Mouse (Mus musculus): Measurements from ENCODE around the gene Tmem178b.

The Tmem178b gene

DNA sequence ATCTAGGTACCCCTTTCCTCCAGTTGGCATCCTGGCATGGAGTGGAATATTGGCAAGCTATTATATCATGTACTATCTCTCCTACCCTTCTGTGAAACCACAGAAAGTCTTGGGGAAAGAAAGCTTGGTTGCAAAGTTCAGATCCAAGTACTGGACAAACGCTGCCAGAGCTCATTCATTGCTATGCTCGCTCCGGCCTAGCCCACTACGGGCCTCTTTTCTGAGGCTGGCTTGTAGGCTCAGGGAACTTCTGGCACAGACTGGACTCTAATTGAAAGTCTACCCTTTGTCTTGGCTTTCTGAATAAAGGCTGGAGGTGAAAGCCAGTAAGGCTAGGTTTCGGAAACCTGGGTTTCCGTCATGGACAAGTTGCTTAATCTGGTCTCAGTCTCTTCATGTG, 44.7 kb downstream of the Tmem178b start:
- DNase-seq (ENCODE audit: extremely low read depth, low read depth), result no peak

DNA sequence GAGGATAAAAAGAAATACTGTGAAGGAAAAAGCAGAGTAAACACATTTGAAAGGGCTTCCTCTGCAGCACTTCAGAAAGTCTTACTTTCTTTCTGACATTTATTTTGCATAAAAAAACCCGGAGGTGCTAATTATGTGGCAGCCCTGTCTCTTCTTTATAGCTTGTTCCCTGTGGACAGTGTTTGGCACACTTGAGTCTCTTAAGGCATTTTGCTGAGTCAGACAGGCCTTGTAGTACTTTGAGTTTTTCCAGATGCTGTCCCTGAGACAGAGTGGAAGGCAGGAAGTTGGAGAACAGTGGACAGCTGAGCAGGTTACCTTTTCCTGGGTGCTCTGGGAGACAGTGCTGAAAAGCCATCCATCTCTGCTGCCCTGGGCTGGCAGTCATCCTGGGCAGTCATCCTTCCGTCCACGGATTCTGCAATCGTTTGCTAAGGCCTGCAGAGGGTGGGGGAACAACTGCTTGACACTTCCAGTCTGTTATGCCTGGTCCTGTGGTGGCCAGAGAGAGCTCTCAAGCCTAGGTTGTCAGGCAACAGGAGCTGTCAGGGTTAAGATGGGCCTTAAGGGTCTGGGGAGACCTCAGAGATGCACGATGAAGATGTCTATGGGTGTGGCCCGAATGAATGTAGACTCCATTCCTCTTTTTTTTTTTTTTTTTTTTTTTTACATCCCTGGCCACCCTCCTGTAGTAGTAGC, 46.1 kb downstream of the Tmem178b start:
- no peak for DNase-seq (ENCODE audit: extremely low read depth, low read depth)

DNA sequence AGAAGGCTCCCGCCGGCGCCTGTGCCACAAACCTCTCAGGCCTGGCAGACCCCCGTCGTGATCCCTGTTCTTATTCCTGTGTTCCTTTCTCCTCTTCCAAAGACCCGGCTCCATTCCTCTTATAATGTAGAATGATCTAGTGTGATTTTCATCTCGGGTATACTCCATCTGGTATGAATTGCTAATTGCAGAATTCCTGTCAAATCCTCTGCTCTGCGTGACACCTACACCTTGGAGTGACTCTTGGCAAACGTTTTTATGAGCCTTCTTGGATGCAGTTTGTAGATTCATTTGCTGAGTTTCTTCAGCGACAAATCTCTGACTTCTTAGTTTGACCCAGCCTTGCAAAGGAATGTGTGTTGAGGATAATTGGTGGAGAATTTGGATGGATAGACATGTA, 53.4 kb downstream of the Tmem178b start:
- DNase-seq (ENCODE audit: extremely low read depth, low read depth), result no peak

DNA sequence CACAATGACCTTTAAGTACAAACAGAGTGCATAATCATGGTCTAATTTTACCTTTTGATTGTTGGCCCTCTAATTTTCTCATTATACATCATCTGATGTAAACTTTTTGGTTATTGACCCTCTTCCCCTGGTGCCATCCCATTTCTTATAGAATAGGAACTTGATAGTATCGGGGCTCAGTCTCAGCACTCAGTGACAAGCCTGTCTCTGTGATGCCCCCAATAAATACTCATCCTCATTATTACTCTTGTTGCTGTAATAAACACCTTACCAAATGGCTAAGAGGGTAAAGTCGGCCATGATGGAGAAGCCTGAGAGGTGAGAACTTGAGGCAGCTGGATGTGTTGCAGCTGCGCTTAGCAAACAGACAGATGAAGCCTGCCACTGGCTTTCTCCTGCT, 63.5 kb downstream of the Tmem178b start:
- DNase-seq (ENCODE audit: extremely low read depth, low read depth), result no peak

DNA sequence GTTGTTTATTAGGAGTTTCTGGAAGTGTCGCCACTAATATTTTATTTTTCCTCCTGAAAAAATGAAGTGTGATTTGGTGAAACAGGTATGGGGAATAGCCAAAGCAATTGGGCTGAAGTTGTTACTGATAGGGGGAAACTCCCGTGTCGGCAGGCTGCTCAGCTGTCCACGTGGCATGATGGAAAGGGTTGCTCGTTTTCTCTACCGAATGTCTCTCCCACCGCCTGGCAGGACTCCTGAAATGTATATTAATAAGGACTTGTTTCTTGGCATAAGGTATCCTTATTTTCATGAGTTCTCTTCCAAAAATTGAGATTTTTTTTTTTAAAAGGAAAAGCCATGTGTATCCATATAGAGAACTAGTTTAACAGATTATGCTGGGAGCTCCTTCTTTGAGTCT, 67.8 kb downstream of the Tmem178b start:
- DNase-seq (ENCODE audit: extremely low read depth, low read depth), result no peak

DNA sequence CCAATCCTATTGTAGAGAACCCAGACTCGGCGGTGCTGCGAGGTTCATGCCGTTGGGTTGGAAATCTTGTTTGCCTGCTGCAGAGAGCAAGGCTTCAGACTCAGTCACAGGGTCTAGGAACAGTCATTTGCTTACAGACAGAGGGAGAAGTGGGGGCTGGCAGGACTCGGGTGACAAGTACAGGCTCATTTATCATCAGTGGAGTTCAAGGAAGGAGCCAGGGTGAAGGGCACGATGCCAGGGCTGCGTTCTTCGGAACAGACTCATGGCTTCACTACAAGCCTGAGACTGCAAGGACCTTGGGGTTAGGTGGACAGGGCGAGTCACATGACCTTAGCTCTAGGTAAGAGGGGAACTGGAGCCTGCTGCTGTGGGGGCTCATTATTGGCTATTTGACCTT, 71.8 kb downstream of the Tmem178b start:
- DNase-seq (ENCODE audit: extremely low read depth, low read depth), result no peak

DNA sequence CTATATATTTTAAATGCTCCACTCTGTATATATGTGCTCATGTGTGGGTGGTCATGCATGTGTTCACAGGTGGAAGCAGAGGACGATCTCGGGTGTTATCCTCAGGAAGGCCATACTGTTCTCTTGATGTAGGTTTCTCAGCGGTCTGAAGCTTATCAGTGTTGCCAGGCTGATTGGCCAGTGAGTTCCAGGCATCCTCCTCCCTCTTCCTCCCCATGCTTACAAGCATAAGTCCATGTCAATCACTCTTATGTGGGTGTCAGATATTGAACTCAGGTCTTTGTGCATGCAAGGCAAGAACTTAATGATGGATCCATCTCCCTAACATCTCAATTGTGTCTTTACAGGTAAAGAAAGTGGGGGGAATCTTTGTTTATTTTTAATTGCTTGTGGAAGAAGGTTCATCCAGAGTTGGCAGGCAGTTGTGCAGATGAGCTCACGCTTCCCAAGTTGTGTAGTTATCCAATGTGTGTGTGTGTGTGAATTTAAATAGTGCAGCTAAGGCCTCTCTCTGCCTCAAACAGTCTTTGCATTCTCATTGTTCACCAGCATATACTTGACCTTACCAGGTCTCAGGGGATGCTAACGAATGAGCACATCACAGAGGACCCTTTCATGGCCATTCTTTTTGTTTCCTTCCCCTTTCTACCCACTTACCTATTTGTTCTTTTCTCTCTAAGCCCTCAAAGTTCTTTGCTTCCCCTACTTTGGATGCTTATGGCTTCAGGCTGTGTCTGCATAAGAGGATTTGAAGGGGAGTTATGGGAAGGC, 72.8 kb downstream of the Tmem178b start:
- no peak for DNase-seq (ENCODE audit: extremely low read depth, low read depth)

DNA sequence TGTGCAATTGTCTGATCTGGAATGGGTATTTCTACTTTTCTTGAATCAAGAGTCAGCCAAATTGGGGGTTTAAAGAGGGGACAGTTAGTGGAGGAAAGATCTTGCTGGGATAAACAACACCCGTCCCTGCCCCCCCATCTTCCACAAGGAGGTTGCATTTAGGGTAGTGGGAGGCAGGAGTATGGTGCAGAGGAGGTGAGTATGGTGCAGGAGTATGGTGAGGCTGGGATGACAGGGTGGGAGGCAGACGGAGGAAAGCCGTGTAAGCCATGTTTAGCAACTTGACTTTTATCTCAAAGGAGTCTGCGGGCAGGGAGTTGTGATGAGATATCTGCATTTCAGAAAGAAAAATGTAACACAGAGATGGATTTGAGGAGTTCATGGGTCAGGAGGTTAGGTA, 73.5 kb downstream of the Tmem178b start:
- DNase-seq (ENCODE audit: extremely low read depth, low read depth), result no peak

DNA sequence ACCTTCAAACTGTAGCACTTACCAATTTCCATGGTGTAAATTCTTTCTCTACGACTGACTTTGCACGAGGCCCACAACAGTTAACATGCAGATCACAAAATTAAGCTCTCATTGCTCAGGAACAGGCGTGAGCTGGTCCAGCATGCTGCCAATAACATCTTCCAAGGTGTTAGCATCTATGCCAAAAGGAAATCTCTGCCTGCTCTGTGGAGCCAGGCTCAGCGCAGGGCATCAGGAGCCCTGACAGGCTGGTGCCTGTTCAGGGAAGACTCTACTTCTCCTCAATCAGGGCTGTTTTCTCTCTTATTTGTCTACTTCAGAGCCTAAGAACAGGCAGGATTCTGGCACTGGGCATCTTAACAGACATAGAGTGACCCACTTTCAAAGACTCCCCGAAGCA, 80.9 kb downstream of the Tmem178b start:
- DNase-seq (ENCODE audit: extremely low read depth, low read depth), result no peak

DNA sequence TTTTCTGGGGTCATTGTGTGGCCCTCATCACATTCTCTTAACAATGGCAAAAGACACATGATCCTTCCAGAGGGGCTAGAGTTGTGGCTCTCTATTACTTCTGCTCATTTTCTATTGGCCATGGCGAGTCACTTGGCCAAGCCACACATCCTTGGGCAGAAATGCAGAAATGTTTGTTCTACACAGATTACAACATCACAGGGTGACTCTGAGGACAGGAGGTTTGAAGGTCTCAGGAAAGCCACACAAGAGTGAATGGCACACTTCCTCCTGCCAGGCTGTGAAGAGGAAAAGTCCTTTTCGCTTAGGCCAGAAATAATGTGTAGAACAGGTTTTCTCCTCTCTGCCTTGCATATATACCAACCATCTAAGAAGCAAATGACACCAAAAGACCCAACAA, 82.1 kb downstream of the Tmem178b start:
- no peak for DNase-seq (ENCODE audit: extremely low read depth, low read depth)

DNA sequence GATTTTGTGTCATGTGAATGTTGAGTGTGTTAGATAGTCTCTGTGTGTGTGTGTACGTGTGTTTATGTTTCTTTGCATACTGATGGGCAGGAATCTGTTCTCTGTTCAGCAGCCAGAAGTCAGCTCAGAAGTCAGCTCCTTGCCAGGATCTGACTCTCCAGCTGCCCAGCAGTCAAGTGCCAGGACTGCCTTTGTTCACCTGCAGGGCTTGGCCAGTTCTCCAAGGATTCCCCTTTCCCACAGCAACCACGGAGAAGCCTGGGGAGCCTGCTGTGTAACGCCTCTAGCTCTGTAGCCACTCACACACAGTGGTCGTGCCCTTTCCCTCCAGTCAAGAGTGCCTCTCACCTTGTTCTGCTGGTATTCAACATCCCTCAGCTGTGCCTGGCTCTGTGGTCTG, 91.5 kb downstream of the Tmem178b start:
- no peak for DNase-seq (ENCODE audit: extremely low read depth, low read depth)

DNA sequence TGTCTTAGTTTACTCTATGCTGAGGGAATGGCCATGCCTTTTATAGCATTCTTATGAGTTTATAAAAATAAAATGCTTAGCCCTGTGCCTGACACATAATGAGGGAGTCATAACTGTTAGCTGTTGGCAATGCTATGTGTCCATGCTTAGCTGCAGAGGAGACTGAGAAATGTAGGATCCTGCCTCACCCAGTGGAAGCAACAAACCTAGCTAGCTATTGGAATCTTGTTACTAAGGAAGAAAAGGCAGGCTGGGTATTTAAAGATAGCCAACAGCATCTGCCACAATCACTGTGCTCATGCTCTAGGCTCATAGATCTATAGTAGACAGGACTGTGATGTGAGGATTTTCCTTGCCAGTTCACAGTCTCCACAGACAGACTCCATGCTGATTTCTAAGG, 97.2 kb downstream of the Tmem178b start:
- DNase-seq (ENCODE audit: extremely low read depth, low read depth), result no peak

DNA sequence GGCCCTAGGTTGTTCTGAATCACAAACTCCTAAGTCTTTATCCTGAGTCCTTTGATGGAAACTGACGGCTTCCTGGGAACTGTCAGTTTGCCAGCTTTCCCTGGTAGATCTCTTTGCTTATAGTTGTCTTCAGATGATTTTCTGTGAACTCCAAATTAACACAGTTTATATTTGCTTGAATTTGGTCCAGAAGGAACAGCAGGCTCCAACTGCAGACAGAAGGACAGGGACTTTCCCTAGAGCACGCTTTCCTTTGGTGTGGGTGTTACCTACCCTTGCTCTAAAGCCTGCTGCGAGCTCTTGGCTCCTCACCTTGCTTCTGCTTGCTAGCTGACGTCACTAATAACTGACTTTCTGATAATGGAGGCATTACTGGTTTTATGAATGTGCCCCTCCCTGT, 105.9 kb downstream of the Tmem178b start:
- no peak for DNase-seq (ENCODE audit: extremely low read depth, low read depth)

DNA sequence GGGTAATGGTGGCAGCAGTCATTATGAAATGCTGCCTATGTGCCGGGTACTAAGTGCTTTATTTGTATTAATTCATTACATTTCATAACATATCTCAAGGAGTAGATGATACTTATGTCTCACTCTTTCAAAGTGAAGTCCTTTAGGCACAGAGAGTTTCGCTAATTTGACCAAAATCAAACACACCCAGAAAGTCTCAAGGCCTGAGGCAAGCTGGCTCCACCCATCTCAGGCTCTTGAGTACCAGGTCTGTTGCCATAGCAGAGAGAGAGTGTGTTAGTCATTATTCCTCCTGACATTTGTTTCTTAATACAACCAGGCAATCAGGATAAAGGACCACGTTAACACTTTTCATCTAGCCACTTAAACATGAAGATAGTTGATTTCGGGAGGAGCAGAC, 117.7 kb downstream of the Tmem178b start:
- DNase-seq (ENCODE audit: extremely low read depth, low read depth), result no peak

DNA sequence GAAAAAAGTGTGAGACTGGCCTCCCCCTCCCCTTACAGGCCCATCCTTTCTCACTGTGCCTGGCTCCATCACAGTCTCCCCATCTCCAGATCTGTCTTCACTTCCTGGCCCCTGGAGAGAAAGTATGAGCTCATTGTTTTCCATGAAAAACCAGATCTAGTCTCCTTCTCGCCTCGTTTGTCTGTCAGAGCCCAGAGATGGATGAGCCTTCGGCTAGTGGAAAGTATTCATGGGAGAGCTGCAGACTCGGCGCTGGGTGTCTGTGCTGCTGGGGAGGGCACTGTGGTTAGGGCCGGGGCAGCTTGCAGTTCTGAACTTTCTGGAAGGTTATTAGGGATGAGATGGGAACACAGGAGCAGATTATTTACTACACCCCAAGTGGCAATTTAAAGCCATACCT, 118.9 kb downstream of the Tmem178b start:
- no peak for DNase-seq (ENCODE audit: extremely low read depth, low read depth)

DNA sequence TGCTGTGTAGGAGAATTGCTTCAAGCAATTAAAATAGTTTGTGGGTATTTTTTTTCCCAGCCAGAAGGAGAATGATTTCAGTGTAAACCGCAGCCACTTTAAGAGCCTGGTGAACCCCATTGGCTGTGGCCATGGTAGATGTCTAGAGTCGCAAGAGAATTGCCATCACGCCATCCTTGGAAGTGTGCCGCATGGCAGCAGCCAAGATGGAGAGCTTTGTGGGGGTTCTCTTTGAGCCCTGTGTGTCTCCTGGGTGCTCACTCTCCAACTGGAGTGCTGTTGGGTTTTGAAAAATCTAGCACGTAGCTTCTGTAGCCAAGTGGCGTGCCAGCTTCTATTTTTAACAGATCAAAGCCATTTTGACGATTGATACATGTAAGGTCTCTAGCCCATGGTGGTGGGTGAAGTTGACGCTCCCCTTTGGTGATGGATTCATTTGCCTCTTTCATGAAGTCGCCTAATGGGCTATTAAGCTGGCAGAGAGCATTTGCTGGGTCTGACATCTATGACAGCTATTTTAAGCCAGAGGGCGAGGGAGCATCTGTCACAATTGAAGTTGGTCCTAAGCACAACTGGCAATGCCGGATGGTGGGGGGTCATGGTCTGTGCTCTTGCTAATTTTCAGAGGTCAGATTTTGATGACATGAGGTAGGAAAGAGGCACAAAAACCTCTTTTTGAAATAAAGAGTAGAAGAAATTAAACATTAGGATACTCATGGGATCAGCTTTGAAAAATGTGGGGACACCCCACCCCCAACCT, 133.1 kb downstream of the Tmem178b start:
- DNase-seq (ENCODE audit: extremely low read depth, low read depth), result no peak

DNA sequence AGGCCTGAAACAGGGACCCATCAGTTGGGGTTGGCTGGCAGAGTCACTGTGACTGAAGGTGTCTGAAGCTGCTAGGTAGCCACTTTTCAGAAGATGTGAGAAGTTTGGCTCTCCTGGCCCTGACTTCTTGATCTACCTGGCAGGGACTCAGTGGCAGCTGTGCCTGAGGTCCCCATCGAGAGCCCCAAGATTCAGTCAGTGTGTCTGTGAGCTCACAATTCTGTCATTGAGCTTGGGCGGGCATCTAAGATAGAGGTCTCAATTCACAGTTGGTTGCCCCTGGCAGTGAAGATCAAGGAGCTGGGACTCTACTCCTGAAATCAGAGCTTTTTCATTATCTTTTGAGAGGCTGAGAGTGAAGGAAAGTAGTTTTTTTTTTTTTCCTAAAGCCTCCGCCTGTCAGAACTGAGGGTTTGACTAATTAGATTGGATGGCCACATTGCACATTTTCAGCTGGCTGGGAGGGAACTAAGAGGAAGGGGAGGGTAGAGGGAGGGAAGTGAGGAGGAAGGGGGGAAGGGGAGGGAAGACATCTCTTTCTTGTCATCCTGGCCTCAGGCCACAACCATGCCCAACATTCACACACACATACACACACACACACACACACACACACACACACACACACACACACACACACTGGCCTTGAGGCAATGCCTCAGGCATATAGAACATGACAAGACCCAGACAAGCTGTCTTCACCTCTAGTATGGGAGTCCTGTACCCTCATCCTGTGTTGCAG, 135.3 kb downstream of the Tmem178b start:
- no peak for DNase-seq (ENCODE audit: extremely low read depth, low read depth)

DNA sequence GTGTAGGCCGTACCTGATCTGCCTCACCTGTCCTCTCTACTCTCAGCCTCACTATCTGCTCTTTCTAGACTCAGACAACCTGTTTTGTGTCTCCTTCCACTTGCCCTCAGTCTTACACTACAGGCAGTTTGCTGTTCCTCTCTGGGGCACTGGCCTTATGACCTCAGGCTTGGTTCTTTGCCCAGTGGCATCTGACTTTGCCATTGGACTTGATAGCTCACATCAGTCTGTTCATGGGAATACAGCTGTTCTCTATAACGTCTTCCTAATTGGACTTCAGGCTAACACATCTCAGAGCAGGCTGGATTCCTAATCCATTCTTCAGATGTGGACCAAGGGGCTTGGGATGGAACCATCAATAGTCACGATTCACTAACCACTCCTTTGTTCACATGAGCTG, 136.6 kb downstream of the Tmem178b start:
- DNase-seq (ENCODE audit: extremely low read depth, low read depth), result no peak

DNA sequence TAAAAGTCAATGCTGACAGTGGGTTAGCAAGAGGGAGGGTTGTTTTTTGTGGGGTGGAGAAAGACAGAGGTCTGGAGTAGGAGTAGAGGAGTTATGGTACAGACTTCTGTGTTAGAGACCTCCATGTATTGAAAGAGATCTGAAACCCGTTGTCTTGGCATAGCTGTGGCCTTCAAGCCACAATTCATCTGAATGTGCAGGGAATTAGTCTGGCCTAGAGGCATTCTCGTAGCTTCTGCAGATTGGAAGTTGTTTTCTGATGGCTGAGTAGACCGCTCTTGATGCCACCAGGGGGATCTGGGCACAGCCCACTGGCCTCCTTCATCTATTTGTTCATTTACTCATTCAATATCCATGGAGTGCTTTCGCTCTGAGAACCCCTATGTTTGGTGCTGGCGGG, 138.0 kb downstream of the Tmem178b start:
- no peak for DNase-seq (ENCODE audit: extremely low read depth, low read depth)

DNA sequence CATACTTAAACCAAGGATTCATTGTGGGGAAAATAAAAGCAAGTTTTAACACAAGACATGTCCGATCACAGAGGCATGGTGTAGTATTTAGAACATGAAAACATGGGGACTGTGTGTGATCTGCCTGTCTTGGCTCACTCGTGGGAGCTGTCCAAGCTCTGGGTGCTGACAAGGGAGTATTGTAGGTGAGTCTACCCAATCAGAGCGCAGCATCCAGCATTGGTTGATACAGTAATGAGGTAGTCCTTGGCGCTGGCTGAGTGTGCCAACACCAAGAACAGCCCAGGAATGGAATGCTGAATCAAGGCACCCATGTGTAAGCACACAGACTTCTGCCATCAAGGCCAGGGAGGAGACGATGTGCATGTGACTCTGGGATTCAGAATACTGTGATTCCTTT, 138.5 kb downstream of the Tmem178b start:
- no peak for DNase-seq (ENCODE audit: extremely low read depth, low read depth)

DNA sequence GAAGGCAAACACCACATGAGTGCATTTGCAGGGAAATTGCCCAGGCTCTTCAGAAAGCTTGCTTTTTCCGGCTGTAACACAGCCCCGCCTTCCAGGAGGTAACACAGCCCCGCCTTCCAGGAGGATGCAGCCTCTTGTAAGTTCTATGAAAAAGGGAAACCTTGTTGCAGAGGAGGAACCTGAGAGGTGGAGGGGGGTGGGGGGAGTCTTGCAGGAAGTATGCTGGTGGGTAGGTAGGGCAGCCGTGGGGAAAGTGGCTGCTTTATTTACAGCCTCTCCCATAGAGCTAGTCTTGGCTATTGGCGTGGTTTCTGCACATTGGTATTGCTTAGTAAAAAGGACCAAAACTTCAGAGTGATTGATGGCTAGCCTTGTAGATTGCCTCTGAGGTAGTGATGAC, 140.3 kb downstream of the Tmem178b start:
- DNase-seq (ENCODE audit: extremely low read depth, low read depth), result no peak

DNA sequence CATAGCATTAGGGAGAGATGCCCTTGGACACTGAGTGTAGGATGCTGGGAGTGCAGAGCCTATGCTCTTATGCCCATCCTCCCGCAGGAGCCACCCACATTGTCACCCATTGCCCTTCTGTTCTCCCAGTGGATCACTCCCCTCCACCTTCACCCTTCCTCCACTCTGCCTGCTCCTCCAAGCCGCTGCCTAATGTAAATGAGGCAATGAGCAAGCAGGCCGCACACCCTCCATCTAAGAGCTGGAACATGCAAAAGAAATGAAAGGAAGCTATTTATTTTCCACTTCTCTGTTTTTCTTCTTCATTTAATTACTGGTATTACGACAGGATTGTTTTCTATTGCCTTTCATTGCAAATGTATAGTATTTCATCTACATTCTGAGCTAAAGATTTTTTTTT, 142.1 kb downstream of the Tmem178b start:
- DNase-seq (ENCODE audit: extremely low read depth, low read depth), result no peak
